Mouse (Mus musculus): ENCODE data around the gene Cherp.

Cherp gene

DNA sequence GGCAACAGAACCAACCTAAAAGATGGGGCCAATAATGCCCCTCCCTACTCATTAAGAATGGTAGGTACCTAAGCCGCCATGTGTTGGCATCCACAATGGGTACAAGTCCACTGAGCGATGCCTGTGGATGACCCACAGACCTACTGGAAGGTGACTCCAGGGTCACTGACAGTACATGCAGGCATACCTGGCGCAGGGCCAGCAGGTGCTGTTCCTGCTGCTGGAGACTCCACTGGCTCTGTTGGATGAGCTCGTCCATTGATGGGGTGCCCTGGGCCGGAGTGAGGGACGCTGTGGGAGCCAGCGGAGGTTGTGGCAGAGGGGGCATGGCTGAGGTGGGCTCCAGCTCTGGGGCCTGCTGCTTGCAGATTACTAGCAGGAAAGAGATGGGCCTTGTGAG, 4.3 kb downstream of the Cherp start:
- no peak for DNase-seq (ENCODE audit: low read depth, low spot score)

DNA sequence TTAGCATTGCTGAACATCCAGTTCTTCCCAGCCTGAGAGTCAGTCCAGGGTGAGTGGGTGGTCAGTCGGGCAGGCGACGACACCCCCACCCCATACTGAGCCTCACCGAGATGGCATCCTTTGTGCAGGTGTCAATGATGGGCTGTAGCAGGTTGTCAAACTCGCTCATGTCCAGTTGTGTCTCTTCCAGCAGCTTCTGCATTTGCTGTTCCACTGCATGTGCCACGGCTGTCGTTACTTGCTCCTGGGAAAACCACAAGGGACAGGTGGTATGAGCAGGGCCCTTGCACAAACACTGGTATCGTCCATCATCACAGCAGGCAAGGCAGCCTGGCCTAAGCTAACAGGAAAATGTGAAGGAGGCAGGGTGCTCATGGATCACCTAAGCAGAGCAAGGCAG, 5.0 kb downstream of the Cherp start:
- no peak for DNase-seq (ENCODE audit: low read depth, low spot score)

DNA sequence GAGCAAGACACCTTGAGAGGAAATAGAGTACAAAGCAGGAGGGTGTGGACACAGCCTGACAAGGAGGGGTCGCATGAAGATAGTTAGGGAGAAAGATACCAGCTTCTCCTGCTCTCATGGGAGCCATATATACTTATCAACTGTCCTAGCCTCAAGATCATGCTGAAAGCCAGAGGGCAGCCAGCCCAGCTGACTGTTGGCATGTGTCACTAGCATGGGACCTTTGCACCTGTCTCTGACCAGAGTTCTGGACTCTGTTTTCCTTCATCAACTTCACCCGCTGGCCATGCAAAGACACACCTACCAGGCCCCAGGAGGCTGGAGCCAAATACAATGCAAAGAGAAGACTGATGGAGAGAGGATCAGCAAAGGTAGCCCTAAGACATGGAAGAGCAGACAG, 5.8 kb downstream of the Cherp start:
- no peak for DNase-seq (ENCODE audit: low read depth, low spot score)

DNA sequence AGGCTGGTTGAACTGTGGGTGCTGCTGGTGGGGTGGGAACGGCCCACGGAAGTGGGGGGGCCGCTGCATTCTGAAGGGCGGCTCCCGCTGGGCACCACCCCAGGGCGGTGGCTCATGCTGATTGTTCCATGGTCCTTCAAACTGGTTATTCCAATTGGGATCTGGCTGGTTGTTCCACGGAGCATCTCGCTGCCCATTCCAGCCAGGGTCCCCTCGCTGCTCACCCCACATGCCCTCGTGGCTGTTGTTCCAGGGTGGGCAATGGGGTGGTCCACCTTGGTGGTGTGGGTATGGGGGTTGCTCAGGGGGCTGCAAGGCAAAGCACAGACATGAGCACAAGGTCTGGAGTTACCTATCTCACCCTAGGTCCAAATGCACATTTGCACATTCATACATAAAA, 10.8 kb downstream of the Cherp start:
- DNase-seq (ENCODE audit: low read depth, low spot score), result no peak

DNA sequence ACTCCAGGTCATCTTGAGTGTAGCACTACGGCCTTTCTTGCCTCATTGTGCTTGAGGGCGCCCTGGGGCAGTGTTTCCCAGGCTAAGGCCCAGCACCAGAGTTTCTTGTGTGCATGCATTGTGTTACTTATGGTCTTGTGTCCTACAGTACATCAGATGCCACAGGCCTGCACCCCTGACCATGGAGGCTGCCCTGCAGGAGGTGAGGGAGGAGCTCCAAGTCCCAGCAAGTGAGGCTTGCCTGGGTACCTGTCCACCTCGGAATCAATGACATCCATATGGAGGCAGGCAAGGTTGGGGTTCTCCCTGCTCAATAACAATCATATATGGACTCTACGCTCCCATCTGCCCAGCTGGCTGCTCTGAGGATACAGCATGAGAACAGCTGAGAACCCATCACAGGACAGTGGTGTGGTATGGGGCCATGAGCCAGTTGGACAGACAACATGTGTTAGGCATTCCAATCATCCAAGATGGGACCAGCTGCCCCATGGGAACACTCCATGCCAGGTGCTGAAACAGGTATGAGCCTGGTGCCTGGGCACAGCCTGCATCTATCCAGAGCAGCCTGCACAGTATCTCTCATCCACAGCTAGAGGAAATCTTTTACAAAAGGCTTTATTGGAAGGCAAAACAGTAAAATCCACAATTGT, 15.0 kb downstream of the Cherp start:
- DNase-seq (ENCODE audit: low read depth, low spot score), result no peak

DNA sequence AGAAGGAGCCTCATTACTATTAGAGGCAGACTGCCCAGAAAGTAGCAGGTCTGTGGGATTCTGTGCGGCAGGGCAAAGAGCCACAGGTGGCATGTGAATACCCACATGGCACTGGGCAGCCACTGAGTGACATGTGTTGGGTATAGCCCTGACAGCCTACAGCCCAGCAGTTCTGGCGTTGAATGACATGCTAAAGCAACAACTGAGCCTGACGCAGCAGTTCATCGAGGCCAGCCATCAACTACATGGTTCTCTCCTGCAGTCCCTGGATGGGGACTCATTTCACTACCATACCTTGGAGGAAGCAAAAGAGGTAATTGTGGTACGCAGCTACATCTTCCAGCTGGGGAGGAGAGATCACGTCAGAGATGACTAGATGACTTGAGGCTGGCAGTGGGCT, 16.6 kb downstream of the Cherp start:
- DNase-seq (ENCODE audit: low read depth, low spot score), result no peak

DNA sequence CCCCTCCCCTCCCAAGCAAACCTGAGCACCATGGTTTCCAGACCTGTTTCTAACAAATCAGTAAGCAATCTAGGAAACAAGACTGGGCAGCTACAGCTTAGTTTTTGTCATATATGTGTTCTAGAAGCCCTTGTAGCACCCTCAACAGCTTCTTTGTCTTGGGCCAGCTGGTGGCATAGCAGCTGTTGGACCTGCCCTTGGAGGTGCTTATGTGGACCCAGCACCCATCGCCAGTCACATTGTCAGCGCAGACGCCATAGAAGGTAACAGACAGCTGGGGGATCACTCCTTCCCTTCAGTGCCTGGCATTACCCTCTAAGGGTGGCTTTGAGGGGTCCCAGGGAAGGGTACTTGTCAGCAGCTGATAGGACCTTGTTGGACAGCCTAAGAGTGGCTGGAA, 17.2 kb downstream of the Cherp start:
- DNase-seq (ENCODE audit: low read depth, low spot score), result no peak

DNA sequence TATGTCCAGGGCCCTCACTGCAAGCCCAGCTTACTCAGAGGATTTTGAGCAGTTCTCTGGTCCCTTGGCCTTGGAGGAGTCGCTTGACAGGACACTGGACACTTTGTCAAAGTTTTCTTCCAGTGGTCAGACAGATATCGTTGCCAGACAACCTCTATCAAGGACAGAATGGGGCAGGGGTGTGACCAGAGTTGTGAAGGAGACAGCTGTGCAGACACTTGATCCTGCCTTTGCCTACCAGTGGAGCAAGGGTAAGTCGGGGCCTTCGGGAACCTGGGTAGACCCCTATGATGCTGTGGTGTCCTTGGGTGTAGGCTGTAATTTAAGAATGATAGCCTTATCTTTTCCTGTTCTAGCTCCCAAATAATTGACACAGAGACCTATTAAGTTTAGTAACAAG, 19.7 kb downstream of the Cherp start:
- no peak for DNase-seq (ENCODE audit: low read depth, low spot score)

DNA sequence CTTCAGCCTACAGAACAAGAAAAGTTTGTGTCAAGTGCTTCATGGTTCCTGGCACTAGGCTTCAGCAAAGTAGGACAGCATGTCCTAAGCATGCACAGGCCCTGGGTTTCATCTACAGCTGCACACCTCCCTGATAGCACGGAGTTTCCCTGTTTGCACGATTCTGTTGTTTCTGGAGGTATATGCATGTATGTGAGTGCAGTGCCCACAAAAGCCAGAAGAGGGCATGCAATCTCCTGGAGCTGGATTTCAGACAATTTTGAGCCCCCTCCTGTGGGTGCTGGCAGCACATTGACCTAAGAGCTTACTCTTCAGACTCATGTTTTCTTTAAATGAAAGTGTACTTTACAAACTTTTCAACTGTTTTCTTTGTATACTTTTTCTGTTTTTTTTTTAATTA, 21.1 kb downstream of the Cherp start:
- DNase-seq (ENCODE audit: low read depth, low spot score), result no peak

DNA sequence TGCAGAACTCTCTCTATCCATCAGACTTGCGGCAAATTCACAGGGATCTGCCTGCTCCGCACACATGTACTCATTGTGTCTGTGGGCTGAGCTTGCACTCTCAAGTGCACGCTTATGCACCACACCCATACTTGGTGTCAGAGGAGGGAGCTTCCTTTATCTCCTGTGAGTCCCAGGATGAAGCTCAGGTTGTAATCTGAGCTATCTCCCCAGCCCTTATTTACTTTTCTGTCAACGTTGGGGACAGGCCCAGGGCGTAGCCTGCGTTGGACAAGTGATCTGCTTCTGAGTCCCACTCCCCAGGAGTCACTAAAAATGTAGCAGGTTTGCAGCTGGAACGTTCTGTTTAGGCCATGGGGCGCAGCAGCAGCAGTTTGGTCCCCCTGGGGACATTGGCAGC, 23.5 kb downstream of the Cherp start:
- no peak for DNase-seq (ENCODE audit: low read depth, low spot score)

DNA sequence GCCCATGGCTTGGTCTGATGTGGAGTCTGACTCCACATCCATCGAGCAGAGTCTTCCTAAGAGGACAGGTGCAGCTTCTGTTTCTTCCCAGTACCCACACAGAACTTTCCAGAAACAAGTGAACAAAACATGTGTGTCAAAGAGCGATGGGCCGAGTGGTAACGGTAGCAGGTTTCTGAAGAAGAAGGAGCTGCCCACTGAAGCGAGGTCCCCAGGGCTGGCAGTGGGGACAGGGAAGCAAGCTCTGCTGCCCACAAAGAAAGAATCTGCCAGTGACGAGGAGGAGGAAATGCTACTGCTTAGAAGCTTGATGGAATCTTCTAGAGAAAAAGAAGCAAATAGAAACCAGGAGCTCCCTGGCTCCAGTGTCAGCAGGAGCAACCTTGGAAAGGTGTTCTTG, 30.0 kb downstream of the Cherp start:
- DNase-seq (ENCODE audit: low read depth, low spot score), result no peak

DNA sequence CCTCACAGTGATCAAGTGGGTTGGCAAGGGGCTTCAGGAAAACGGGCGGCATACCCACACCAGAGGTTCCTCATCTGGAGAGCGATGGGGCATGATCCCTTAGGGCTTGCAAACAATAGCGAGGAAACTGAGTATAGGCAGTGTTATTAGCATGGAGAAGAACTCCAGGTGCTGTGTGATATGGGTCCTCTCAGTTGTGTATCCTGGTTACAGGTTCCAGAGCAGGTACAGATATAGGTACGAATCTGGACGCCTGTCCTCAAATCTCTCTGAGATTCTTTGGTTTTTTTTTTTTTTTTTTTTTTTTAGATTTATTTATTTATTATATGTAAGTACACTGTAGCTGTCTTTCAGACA, 31.1 kb downstream of the Cherp start:
- no peak for DNase-seq (ENCODE audit: low read depth, low spot score)

DNA sequence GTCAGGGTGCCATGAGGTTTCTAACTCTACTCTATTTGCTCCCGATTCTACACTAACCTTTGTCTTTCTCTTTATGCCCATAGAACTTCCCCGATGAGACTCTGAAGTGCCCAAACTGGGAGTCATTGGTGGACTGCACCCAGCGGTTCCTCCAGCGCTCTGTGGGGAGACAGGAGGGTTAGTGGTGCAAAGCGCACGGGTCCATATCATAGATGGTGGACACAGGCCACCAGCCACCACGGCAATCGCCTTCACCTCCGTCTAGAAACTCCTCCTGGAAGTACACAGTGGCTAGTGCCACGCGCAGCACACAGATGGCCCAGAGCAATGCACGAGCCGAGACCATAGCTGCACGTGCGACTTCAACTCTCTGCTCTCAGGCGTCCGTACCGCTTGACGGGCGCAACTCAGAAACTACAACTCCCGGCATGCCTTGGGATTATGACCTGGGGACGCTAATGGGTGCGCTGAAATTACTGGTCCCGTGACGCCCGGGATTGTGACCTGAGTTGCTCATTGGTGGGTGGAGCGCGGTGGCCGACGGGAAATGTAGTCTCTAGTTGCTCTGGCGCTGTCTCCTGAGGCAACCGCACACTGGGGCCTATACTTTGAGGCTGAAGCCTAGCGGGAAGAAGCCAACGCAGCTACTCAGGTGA, 31.6 kb downstream of the Cherp start, which contains the start of the genes Calr3 and 1700030K09Rik:
Gene Calr3 (minus strand): TSS at position 533 of the 656 bp plus-strand sequence.
Gene 1700030K09Rik (plus strand): TSS at position 543 of the 656 bp plus-strand sequence.
- DNase-seq (ENCODE audit: low read depth, low spot score), result peak; percentile 100

DNA sequence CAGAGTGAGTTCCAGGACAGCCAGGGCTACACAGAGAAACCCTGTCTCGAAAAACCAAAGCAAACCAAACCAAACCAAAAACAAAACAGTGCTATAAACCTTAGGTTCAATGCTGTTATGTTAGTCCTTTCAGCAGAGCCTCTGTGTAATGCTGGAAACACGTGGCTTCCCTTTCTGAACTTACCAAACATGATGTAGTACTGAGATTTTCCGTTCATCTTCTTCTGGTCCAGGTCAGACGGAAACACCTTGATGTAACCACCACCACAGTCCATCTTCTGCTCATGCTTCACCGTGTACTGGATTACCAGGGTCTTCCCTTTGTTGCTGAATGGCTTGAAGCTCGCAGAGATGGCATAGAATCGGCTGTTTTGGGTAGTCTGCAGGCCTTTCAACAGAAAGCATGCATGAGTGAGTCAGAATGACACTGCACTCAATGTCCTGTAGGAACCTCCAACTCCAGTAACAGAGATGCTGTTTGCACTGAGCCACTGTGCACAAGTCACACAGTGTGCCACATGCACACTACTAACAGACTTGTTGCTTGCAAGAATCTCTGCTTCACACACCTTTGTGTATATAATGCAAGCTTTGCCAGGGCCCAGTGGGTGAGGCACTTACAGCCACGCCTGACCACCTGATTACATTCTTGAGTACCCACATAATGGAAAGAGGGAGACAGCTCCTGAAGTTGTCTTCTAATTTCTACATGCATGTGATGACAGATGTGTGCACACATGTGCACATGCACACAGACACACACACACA, 36.6 kb downstream of the Cherp start:
- no peak for DNase-seq (ENCODE audit: low read depth, low spot score)

DNA sequence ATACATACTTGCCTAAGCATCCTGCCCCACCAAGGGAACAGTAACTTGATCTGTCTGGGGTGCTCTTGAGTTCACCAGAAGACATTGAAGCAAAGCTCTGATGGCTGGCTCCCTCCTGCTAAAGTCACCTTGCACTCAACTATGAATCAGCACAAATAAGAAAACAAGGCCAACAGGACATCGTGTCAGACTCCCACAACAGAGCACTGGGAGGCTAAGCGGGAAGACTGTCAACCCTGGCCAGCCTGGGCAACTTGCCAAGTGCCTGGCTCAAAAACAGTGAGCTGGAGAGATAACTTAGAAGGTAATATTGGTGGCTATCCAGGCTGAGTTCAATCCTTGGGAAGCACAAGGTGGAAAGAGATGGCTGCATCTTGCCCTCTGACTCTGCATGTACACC, 40.1 kb downstream of the Cherp start:
- DNase-seq (ENCODE audit: low read depth, low spot score), result peak; percentile 92

DNA sequence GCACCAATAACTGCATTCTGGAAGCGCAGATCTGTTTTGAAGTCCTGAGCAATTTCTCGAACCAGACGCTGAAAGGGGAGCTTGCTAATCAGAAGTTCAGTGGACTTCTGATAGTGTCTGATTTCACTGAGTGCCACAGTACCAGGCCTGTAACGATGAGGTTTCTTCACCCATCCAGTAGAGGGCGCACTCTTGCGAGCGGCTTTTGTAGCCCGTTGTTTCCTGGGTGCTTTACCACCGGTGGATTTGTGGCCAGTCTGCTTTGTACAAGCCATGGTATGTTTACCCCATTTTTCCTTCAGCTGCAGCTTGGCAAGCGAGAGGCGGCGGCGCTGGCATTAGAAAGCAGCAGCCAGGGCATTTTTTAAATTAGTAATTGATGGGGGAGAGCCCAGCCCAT, 45.4 kb downstream of the Cherp start:
- DNase-seq (ENCODE audit: low read depth, low spot score), result no peak

DNA sequence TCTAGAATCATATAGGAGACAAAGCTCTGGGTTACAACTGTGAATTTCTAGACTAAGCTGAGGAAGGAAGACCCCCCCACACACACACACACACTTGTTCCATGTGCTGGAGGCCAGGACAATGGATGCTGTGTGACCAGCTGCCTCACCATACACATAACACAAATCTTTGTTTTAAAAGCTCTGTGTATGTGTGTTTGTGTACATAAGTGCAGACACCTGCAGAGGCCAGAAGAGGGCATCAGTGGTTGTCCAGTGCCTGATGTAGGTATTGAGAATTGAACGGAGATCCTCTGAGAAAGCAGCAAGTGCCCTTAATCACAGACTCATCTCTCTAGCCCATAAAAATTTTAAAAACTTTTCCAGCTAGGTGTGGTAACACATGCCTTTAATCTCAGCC, 52.1 kb downstream of the Cherp start:
- peak; percentile 64 for DNase-seq (ENCODE audit: low read depth, low spot score)

DNA sequence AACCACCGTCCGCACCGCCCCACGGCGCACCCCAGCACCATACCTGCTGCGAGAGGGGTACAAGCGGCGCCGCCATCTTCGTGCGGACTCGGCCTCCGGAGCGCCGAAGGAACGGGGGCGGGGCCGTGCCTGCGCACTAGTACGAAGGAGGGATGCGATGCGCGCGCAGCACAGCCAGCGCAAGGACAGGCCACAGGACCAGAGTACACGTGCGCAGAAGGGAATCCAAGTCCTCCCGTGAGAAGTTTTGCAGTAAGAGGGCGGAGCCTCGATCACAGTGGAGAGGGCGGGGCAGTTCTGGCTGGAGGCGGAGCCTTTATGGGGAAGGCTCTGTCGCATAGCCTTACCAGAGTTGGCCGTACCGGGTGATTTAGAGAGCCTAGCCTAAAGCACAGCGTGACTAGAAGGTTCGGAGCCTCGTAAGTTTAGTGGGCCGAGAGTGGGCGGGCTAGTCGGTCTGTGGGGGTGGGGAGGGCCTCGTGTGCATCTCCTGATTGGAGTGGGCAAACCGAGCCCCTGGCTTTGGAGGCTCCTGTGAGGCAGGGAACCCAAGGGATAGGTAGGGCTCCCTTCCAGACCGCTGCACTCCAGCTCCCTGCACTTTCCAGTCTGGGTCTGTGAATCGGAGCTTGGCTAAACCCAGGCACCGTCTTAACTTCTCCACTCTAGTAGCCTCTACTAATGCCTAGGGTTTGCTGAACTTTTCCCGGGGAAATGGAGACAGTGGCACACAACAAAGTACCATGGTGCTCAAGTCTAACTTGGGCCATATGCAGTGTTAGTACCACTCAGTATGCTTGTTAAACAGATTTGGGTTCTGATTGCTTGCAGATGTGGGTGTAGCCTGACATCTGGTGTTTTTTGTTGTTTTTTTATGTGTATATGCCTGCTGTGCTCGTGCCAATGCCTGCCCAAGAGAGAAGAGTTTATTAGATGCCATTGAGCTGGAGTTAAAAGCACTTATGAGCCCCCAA, 53.4 kb downstream of the Cherp start, which contains the start of gene Eps15l1:
Gene Eps15l1 (minus strand): TSS at position 99 of the 974 bp plus-strand sequence.
- peak; percentile 100 for DNase-seq (ENCODE audit: low read depth, low spot score)

DNA sequence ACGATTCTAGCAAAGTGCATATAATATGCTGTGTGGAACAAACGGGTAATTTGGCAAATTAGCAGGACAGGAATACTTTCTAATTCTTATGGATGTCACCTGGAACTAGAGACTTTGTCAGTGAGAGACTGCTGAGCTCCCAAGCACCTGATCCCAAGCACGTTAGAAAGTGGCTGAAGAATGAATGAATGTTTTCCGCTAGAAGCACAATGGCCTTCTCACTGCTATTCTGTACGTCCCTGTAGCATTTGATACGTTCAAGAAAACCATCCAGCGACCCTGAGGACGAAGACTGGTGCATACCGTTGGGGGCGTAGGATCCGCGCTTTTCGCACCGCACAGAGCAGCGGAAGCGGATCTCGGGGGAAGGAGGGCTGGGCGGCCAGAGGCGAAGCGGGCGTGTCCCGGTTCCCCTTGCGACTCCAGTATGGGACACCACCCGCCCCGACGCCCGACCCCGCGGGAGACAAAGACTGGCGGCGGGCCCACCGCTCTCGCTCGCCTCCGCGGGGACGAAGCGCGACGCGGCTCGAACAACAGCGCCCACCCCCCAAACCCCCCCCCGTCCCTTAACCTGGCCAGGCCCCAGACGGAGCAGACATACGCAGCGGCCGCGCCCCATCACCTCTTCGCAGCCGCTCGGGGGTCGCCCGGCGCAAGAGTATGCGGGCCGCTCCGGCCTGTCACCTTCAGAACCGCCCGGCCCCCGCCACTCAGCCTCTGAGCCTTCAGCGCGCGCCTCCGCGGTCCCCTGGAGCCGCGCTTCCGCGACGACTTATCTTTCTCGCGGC, 54.3 kb downstream of the Cherp start:
- peak; percentile 59 for DNase-seq (ENCODE audit: low read depth, low spot score)

DNA sequence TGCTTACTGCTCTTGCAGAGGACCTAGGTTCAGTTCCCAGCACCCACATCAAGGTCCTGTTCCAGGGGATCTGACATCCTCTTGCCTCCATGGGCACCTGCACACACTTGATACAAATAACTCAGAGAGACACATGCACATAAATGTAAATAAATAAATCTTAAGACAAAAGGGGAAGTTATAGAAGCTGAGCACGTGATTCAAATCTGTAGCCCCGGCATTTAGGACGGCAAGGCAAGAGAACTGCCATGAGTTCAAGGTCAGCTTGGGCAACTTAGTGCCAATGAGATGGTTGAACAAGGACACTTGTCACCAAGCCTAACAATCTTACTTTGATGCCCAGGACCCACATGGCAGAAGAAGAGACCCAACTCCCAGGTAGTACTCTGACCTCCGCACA, 57.0 kb downstream of the Cherp start:
- no peak for DNase-seq (ENCODE audit: low read depth, low spot score)

DNA sequence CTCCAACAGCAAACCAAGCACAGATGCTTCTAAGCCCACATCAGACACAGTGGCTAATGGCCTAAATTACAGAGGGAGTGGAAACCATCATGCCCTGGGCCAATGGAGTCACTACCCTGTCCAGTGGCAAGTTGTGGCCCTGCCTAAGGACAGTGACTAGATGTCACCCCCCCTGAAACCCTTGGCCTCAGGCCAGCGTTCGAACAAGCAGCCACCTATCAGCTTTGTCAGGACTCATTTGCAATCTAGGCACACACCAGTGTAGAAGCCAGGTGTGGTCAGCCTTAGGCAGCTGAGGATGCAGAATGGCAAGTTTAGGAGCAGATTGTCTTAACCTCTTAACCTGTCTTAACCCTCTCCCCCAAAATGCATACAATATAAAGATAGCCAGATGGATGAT, 59.8 kb downstream of the Cherp start:
- no peak for DNase-seq (ENCODE audit: low read depth, low spot score)

Data from 3T3-L1 (cell line).